Mouse (Mus musculus) CD4-positive helper T cell, adult 2 months (primary cell): ENCODE measurements at regions not wholly inside any gene's neighbourhood (a gene's known extent, or its start where the extent isn't known, plus 50 kb on each side); places are given as distances from the start of the nearest gene placed in this dataset.
A peak's percentile ranks its signal among the peaks of the same experiment; 100 is the strongest.
"Not testable (repeated sequence)": the region's sequence is repeated elsewhere in the genome, so short reads cannot be mapped to it uniquely, and the experiment has no call there.

Source experiments
- DNase-seq: peaks from one replicate; pipeline ENCODE4 v3.0.0-alpha.2; 2012; ENCODE audit warnings: low read depth, missing footprints, low spot score

DNA sequence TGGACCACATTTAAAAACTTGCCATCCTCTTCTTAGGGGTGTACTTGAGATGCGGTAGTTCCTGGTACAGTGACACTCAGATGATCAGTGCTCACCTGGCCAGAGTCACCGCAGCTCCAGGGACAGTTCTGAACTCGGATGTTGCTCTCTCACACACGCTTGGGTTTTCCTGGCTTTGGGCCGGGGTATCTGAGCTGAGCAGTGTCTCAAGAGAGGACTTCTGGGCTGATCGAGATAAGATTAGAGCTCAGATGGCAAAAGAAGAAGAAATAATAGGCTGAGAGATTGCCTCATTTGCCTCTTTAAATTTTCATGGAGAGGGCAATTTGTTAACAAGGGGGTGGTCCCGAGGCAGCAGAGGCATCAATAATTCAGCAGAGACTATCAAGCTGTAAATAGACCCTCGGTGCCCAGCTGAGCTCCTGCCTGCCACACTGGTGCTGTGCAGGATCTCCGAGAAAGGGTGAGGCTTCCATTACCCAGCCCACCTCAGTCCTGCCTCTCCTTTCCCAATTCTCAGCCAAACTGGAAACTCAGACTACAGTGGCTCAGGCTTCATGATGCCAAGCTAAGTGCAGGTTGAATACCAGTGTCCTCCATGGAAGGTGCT, 133.7 kb downstream of the Tsen15 start:
- DNase-seq = no peak

DNA sequence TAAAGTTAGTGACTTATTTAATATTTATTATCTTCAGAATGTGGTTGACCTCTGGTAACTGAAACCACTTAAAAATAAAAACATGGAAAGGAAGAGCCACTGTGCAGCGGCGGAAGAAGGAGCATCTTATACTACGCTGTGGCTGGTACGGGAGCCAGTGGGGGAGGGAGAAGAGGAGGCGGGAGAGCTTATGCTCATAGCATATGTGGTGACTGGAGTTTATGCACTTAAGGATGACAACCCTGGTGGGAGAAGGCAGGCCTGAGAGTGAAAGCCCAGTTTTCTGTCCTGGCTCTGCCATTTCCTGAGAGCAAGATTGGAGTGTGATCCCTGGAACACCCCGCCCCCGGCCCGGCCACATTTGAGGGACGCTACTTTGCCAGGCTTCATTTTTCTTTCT, 145.5 kb downstream of the Tsen15 start:
- DNase-seq = no peak

DNA sequence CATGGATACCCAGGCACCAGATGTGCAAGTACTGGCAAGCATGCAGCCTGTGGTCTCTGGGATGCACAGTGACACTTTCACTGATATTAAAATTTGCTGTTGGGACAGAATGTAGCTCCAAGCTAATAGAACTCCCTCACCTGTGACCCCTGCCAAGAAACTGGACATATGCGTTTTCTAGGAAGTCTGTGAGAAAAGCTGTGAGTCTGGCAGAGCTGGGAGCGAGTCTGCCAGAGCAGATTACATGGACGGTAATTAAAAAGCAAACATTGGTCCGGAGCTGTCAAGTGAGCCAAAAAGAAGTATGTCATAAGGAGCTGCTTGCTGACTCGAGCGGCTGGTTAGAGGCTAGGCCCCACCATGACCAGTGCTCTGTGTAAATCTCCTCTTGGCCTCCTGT, 147.1 kb downstream of the Tsen15 start:
- no peak for DNase-seq

DNA sequence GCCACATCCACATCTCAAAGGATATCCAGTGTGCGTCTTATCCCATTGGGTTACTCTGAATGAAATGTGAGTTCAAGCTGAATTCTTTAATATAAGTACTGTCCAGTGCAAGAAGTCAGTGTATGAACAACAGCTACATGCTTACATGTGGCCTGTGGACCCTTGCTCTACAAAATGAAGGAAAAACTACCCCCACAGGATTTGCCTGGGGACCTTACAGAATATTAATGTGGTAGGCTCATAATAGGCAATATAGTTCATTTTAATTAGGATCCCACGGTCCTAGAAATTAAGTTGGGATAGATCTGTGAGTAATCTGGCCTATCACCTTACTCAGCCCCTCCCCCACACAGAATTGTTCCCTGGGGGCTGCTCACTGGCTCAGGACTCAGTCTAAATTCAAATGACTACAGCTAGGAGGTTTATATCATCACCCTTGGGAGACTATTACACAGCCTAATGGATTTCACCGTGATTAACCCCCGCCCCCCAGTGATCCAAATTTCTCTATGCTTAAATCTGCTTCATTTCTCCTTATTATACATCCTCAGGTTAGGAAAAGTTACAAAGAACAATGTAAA, 145.4 kb upstream of the 1700025G04Rik start:
- DNase-seq = no peak

DNA sequence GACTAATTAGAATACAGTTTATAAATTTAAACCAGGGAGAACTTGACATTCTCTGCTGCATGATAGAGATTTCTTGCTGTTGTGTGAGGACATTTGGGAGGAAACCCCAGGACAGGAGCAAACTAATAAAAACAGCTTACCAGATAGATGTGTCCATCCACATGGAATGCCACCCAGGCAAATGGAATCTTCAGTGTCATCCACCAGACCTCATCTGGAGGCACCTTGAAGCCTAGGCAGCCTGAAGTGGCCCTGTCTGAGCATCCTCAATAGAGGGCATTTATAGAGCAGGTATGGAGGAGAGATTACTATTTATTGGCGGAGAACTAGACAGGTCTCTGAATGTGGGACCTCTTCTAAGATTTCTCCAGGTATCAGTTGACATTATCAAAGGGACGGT, 144.8 kb upstream of the 1700025G04Rik start:
- DNase-seq = no peak

DNA sequence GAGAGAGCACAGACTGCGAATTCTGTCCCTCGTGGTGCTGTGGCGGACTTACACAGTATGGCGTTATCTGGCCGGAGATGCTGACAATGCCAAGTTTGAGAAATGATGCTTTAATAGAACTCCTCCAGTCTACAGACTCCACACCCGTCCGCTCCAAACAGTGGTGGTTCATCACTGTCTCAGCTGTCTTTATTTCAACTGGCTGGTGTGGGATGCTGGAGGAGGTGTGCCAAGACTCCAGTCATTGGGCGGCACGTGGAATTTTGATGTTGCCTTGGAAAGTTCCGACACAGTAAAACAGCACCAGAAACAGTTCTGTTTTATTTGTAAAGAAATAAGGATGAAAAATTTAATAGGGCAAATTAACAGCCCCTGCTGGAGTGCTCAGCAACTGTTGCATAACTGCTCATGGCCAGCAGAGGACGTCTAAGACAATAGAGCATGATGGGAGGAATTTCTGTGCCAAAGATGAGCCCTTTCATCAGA, 141.8 kb upstream of the 1700025G04Rik start:
- peak; percentile 22 for DNase-seq

DNA sequence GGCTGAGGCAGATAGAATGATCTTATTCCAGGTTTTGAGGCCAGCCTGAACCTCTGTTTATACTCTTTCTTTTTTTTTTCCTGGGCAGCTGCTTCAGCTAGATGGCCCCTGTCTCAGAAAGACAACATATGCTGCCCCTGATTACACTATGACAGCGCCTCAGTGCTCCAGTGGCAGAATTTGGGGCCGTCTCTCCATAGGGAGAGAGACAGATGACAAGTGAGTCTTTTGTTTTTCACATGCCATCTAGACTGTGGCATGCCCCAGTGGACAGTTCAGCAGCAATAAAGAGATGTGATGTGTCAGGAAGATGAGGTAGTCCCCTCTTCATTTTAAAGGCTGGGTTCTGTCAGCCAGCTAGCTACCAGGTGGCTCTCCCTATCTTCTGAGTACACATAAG, 139.8 kb upstream of the 1700025G04Rik start:
- DNase-seq = no peak

DNA sequence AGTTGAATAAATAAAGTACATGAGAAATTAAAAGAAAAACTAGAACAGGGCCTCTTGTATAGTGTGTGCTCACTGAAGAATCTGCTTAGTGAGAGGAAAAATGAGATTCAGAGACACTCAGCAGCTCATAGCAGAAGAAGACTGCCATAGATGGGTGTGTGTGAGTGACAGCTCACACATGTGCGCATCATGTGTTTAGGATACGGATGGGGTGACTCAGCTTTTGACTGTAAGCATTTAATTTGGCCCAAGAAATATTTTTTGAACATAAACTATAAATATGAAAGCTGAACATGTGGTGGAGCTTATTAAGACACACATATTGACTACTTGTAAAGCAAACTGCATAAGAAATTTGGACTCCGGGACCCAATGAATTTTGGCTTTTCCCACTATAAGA, 136.1 kb upstream of the 1700025G04Rik start:
- no peak for DNase-seq

DNA sequence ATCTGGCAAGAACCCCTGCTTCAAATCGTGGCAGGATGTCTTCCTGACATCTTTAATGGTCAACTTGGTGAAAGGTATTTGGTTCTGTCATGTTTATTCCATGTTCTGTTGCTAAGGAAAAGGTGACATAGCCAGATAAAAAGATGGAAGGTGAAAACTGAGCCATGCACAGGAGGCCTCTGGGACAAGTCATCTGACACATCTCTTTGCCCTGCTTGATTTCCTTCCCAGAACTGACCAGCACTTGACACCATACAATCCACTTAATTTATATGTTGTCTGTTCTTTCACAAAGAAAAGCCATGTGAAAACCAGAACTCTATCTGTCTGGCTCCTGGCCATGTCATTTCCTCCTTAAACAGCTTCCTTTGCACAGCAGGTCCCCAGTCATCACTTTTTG, 133.7 kb upstream of the 1700025G04Rik start:
- no peak for DNase-seq

DNA sequence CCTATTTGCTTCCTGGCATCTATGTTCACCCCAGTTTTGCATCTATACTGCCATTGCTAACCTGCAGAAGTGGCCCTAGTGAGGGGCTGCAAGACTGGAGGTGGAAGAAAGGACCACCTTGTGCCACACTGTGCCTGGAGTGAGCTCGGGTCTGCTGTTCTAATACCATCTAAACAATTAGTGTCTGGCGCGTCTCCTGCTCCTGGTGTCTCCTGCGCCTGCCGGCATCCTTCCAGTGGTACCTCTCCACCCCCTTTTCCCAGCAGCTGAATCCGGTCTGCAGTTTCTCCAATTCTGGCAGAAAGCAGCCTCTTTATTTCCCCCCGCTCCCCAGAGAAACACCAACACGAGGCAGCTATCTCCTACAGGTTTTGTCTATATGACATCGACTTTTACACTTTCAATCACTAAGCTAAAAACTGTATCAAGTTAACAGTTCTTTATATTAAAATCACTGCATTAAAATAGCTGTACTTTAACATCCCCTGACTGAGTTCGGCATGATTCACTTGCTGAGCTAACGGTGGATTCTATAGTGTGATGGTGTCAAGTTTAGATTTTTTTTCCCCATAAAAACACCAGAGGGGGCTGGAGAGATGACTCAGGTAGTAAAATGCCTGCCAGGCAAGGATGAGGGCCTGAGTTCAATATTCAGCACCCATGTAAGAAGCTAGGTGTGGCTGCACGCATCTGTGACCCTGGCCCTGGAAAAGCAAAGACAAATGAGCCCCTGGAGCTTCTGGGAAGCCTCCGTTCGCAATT, 131.1 kb upstream of the 1700025G04Rik start:
- DNase-seq = peak; percentile 7

DNA sequence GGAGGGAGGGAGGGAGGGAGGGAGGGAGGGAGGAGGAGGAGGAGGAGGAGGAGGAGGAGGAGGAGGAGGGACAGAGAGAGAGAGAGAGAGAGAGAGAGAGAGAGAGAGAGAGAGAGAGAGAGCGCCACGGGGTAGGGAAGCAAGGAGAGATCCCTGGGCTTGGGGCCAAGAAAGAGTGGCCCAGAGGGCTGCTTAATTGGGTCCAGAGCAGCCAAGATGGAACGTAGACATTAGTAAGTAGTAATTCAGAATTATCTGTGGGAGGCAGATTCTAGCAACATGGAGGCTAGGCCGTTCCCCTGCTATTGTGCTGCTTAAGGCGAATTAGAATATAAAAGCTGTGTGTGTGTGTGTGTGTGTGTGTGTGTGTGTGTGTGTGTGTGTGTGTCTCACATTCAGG, 129.8 kb upstream of the 1700025G04Rik start:
- DNase-seq = not testable (repeated sequence)

DNA sequence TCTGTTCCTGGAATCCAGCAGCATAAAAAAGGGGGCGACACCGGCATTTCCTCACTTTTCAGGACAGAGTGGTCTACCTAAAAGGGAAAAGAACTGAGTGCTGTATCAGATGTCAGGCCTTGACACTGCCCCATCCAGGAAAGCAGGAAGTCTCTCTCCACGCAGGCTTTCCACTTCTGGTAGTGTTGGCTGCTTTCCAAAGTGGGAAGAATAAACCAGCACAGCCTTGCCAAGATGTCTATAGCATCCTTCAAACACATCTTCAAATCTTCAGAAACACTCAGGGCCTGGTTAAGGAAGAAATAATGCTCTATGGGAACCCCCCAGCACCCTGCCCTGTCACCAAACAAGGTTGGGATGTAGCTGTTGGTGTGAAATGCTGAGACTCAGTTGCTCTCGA, 127.5 kb upstream of the 1700025G04Rik start:
- DNase-seq = no peak

DNA sequence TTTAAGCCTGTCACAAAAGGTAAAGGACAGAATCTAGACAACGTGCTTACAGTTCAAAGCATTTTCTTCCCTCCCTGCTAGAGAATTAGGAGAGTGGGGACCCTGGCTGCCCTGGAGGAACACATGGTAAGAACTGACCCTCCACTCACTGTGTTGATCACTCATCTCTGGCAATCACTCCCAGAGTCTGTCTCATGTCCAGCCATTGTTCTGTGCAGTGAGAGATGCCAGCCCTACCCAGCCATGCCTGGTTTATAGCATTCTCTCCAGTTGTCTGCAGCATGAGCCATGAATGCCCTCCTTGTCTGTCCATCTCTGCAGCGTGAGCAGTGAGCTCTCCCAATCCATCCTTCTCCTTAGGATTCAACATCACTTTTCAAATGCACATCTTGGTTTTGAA, 124.5 kb upstream of the 1700025G04Rik start:
- DNase-seq = no peak

DNA sequence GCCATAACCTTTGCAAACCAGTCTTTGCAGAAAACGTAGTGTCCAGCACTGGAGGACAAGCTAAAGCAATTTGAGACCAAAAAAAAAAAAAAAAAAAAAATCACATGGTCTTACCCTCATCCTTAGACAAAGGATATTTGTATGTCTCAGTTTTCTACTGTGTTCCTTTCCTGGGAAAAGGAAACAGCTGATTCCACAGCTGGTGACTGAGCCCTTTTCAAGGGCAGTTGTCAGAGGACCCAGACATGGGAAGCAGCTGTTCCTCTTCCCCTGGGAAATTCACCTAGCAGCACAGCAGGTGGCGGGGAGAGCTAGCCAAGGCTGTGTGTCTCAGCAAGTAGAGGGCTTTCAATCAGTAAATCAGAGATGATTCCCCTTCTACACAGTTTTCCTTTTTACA, 113.3 kb upstream of the 1700025G04Rik start:
- DNase-seq = no peak

DNA sequence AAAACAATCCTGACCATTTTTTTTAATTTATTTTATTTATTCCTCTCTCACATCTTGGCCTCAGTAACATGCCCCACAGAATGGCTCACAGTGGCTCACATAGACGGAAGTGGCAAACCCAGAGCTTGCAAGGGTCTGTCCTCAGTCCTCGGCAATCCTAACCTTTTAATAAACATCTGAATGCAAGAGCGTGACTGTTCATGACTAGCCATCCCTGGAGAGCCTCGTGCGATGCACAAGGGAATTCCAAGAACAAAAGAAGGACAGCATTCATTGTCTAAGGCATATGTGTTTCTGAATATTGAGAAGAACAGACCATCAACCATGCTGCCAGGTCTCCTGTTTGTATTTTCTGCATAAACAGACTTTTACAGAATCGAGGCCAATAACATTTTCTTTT, 98.8 kb upstream of the 1700025G04Rik start:
- no peak for DNase-seq

DNA sequence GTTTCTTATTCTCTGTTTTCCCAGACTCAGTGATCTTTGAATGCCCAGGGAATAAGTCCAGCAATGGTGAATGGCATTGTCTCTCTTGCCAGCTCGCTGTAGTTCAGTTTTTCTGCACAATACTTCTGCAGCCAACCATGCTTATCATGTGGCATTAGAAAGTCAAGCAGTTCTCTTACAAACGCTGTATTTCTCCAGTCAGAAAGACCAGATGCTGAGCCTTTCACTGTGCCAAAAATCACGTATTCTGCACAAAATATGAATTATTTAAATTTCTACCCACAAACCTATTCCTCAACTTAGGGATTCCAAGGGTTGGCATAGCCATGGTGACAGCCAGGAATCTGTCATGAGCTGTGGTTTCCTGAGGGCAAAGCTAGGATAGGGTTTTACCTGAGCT, 95.0 kb upstream of the 1700025G04Rik start:
- DNase-seq = no peak

DNA sequence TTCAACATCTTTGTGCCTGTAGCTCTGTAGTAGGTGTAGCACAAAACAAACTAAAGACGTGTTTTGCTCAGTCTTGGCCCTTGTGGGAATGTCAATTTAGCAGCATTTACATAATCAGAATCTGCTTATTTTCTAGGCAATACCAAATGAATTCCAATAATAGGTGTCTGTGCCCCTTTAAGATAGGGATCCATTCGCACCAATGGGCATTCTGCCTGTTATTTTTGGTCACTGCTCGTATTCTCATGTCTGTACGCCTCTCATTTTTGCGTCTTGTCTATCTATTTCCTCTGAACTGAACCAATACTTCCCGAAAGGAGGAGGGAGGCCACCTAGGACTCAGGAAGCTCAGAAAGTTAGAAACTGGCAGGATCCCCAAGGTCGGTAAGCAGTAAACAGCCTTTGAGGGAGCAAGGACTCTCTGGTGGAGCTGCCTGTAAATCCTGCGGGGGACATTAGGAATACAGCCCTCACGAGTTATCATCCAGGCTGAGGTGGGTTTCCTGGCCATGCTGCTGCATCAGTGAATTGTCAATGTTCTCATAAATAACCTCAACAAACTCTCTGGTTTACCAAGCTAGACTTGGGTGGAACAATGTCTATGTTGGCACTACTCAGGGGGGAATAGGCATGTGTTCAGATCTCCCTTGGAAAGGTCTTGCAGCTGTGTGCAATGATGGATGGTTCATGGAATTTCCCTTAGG, 86.5 kb upstream of the 1700025G04Rik start:
- no peak for DNase-seq

DNA sequence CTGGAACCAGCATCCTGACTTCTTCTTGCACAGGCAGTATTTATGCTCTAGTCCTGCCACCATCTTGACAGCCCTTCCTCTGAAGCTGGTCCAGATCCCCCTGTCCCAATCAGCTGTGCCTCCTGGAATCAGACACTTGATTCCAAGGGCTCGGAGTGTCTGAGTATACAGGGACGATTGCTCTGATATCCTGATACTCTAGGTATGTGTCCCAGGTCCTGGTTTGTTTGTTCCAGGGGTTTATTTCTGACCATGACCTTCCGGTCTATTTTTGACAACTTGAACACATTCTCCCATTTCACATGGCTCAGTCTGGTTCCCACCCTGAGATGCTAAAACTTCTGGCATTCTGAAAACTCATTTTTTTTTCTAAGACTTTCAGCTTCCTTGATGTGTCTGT, 85.8 kb upstream of the 1700025G04Rik start:
- no peak for DNase-seq

DNA sequence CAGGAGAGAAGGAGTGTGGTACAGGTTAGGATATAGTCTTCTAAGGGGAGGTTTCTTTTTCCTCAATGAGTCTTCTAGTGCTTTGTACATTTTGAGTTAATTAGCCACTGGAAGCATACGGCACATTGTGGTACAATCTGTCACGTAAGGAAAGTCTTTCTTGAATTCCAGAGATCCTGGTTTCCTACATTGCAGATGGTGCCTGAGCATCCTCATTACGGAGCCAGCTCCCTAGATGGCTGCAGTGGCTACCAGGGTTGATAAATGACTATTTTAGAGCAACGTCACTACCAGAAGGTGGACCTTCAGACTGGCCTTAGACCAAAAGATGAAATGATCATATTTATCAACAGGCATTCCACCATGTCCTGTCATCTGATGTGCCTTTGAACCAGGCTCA, 84.5 kb upstream of the 1700025G04Rik start:
- DNase-seq = no peak

DNA sequence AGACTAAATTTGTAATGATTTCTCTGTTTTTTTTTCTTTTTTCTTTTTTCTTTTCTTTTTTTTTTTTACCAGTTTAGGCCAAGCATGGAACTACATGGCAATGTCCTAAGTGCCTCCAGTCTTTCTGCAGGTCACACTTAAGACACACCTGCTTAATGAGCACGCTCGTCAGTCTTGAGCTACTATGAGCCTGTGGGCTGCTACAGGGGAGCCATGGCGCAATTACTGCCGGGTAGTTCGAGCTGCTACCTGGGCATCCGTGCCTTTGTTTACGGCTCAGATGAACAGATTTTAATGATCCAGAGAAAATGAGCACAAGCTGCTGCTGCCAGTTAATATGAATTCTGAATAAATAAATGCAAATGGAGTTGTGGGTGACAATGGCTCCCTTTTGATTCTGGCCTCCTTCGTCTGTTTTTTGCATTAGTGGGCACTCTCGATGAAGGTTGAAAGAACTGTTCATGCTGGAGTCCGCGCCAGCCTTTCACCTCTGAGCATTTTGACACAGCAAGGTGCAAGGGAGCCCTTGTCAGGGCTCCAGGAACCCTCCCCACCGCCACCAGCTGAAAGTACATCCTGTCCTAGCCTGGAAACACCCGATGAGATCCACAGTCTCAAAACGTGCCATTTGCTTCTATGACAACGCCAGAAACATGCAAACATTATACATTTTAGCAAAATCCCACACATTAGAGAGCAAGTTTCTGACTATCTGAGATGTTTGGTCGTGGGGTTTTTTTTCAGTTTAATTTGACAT, 81.3 kb upstream of the 1700025G04Rik start:
- DNase-seq = no peak

DNA sequence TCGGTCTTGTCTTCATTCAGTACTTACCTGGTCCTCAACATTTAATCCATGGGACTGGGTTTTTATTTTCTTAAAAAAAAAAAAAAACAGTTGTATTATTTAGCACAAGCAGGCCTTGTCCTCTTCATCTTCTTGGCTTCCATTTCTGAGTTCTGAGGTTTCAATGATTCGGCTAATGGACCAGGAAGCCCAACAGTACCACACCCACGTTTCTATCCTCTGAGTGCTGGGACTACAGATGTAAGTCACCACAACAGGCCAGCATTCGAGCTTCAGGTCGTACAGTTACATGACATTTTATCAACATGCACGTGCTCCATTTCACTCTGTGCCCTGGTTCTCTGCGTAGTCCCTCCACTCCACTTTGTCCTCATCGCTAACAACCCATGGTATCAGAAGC, 80.7 kb upstream of the 1700025G04Rik start:
- no peak for DNase-seq

DNA sequence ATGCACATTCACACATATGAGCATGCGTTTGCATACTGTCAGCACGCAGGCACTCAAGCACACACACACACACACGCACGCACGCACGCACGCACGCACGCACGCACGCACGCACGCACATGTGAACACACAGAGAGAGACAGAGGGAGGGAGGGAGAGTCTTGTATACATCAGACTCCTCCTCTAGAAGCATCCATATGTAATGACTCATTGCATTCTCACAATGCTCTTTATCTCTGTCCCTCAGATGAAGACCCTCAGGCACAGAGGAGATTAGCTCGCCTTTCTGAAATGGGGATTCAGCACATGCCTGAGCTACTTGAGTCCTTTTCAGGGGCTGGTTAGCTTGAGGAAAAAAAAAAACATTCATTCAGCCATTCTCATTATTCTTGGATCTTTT, 79.6 kb upstream of the 1700025G04Rik start:
- DNase-seq = no peak
